Mouse (Mus musculus) adrenal gland, postnatal 36 days (tissue): ENCODE results near the gene Inka1. TPM values are rescaled to one million over a fixed set of nuclear protein-coding genes. Genes with fewer than 3 reads are reported as not detected.

Source experiments
- DNase-seq, 2 experiments: peaks; one replicate each; pipeline ENCODE4 v3.0.0; 2021; ENCODE audit warnings: mixed read lengths in 1 of 2
- total RNA-seq, 2 experiments: library from RNA; stranded (reverse); gene quantifications; 2 replicates each; pipeline ENCODE4 v1.2.3; 2021

Inka1 gene
- total RNA-seq, 2 experiments from 2014 or later = 4.0 to 5.7 TPM

- no peak for DNase-seq
Observed at GRCm38 (mm10) chr9:107957141-107957540, 28.5 kb downstream of the Inka1 start.

GRCm38 (mm10) chr9:107955613-107956289, 29.9 kb downstream of the Inka1 start:
- no peak for DNase-seq

GRCm38 (mm10) chr9:107950460-107951355, 35.0 kb downstream of the Inka1 start:
- DNase-seq = peak; percentile 95 to 96

GRCm38 (mm10) chr9:107949922-107950235, 35.8 kb downstream of the Inka1 start, which contains the start of gene Traip:
Traip (plus strand) TSS chr9:107950136.
- no peak for DNase-seq

GRCm38 (mm10) chr9:107949184-107949921, 36.3 kb downstream of the Inka1 start:
- no peak for DNase-seq

GRCm38 (mm10) chr9:107947241-107948194, 38.2 kb downstream of the Inka1 start:
- DNase-seq = no peak

- DNase-seq = no peak
Observed at GRCm38 (mm10) chr9:107936831-107937230, 48.8 kb downstream of the Inka1 start.

GRCm38 (mm10) chr9:107936215-107936822, 49.4 kb downstream of the Inka1 start:
- DNase-seq = peak in 1 of 2 experiments; percentile 29

- peak; percentile 36 to 53 for DNase-seq
Observed at GRCm38 (mm10) chr9:107935790-107936214, 49.9 kb downstream of the Inka1 start.

GRCm38 (mm10) chr9:107935374-107935773, 50.3 kb downstream of the Inka1 start, which contains the start of gene Camkv:
Camkv (plus strand) TSS chr9:107935674.
- DNase-seq = no peak

Other genes starting within 250 kb of the Inka1 start
- 100 to 1,000 TPM in 1 of 2 experiments, 10 to 100 TPM in 1; 91.6 to 126 TPM for gene Rbm5, start 214.9 kb downstream of the Inka1 start, total RNA-seq
- gene Rbm6, start 112.6 kb downstream of the Inka1 start, total RNA-seq = 10 to 100 TPM; 45.6 to 55.8 TPM
- 10 to 100 TPM; 17.7 to 19.8 TPM for gene Mon1a, start 97.7 kb downstream of the Inka1 start, total RNA-seq
- 10 to 100 TPM in 1 of 2 experiments, 1 to 10 TPM in 1; 5.2 to 11.9 TPM for gene Mst1r, start 79.0 kb downstream of the Inka1 start, total RNA-seq
- not detected for gene Actl11, start 57.4 kb downstream of the Inka1 start, total RNA-seq
- 1 to 10 TPM; 2.9 to 3.6 TPM for gene Camkv, start 50.2 kb downstream of the Inka1 start, total RNA-seq
- 1 to 10 TPM; 2.0 to 3.0 TPM for gene Traip, start 35.7 kb downstream of the Inka1 start, total RNA-seq
- gene Uba7, start 10.4 kb downstream of the Inka1 start, total RNA-seq = 10 to 100 TPM; 15.8 to 21.3 TPM
- gene Gm20661, start 2.8 kb downstream of the Inka1 start, total RNA-seq = under 1 TPM; 0.33 to 0.40 TPM
- 1 to 10 TPM in 1 of 2 experiments, under 1 TPM in 1; 0.26 to 2.1 TPM for gene Cdhr4, start 6.6 kb upstream of the Inka1 start, total RNA-seq
- 1 to 10 TPM; 1.1 to 1.7 TPM for gene Gm20662, start 10.5 kb upstream of the Inka1 start, total RNA-seq
- 100 to 1,000 TPM; 124 to 129 TPM for gene Ip6k1, start 16.6 kb upstream of the Inka1 start, total RNA-seq
- 10 to 100 TPM; 27.0 to 28.5 TPM for gene Gmppb, start 63.4 kb upstream of the Inka1 start, total RNA-seq
- gene Amigo3, start 67.3 kb upstream of the Inka1 start, total RNA-seq = 1 to 10 TPM; 4.5 to 4.7 TPM
- under 1 TPM; 0.17 to 0.49 TPM for gene Mst1, start 94.6 kb upstream of the Inka1 start, total RNA-seq
- 10 to 100 TPM; 54.3 to 57.1 TPM for gene Rnf123, start 97.5 kb upstream of the Inka1 start, total RNA-seq
- gene Apeh, start 108.7 kb upstream of the Inka1 start, total RNA-seq = 10 to 100 TPM; 72.7 to 88.0 TPM
- gene Bsn, start 204.5 kb upstream of the Inka1 start, total RNA-seq = 1 to 10 TPM; 3.2 to 4.3 TPM